Mouse (Mus musculus): ENCODE results near the gene Trim46.

Trim46 gene

DNA sequence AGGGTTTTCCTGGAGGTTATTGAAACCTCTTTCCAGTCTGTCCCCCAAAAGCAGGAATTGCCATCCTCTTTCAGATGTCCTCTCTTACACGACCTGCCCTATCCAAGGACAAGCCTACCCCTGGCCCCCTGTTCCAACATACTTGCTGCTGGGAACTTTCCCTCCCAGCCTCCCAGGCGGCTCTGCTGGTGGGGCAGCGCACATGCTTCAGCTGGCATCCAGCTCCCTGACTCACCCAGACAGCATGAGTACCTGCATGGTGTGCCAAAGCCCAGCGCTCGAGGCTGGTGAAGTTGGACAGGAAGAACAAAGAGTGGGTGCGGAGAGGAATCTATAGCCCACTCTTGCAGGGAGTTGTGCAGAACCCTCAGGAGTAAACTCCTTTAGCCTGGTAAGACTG is 24.8 kb upstream of the Trim46 start:
- peak; percentile 88 for DNase-seq

DNA sequence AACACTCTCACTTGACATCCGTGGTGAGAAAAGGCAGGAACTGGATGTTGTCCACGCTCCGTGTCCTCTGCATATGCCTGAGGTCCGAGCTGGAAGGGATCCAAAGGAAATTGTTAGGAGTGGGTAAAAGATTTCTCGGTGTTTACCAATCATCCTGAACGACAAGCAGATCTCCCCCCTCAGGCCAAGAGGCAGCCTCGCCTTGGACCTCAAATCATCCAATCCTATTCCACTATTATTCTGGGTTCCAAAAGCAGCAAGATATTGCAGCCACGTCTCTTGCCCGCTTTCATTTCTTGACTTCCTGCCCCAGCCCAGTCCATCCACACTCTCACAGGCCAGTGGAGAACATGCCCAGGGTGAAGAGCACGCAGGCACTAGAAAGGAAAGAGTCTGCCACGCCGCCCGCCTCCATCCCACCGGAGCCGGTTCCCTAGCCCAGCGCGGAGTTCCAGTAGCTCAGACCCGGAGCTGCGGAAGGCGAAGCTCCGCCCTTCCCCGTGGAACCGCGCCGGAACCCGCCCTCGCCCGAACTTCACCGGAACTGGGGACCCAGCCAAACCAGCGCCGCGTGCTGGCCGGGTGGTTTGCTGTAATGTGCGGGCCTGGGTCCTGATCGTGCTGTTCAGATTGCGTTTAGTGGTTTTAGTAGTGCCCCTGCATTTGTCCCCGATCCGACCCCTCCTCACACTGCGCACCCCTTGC is 24.1 kb upstream of the Trim46 start, which contains the start of gene Slc50a1:
Gene Slc50a1 (minus strand): TSS at position 520 of the 705 bp plus-strand sequence.
- peak; percentile 76 for DNase-seq

DNA sequence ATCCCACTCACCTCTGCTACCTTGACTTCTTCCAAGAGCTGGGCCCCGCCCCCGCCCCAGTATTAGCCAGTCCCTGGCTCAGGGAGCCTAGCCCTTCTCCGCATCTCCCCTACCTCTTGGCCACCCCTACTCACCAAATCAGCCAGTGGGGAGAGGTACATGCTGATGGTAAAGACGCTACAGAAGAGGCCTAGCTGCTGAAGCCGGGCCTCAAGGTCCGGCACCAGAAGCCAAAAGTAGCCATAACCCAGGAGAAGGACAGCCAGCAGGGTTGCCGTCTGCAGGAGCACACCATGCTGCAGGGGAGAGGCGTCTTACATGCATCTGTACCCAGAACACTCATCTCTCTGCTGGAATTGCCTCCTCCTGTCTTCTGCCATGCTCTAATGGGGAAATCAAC is 22.8 kb upstream of the Trim46 start:
- DNase-seq = no peak

DNA sequence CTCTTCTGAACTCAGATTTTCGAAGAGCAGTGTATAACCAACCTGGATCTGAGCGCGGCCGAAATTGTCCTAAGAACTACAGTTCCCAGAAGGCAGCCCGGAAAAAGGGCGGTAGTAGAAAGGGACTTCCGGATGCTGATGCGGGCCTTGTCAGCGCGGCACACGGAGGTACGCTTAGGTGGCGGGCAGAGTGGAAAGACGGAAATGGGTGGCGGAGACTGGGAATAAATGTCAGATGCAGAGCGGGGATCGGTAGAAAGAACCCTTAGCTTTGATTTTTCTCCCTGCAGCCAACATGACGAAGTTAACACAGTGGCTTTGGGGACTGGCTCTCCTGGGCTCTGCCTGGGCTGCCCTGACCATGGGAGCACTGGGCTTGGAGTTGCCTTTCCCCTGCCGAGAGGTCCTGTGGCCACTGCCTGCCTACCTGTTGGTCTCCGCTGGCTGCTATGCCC is 20.4 kb upstream of the Trim46 start:
- DNase-seq = peak; percentile 84

DNA sequence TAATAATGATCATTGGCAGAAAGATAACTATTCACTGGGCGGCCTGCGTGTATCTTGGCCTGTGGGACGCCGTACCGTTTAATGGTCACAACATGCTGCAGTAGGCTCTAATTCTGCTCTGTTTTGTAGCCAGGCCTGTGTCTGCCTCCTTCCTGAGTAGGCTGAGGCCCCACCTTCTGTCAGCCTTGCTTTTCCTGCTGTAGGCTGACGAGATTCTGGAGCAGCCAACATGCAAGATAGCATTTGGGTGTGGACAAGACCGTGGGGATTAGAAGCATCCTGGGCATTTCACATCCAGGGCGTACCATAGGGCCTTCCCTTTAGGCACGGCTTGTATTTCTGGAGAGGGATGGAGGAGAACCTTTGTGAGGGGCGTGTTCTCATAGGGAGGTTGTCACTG is 16.3 kb upstream of the Trim46 start:
- no peak for DNase-seq

DNA sequence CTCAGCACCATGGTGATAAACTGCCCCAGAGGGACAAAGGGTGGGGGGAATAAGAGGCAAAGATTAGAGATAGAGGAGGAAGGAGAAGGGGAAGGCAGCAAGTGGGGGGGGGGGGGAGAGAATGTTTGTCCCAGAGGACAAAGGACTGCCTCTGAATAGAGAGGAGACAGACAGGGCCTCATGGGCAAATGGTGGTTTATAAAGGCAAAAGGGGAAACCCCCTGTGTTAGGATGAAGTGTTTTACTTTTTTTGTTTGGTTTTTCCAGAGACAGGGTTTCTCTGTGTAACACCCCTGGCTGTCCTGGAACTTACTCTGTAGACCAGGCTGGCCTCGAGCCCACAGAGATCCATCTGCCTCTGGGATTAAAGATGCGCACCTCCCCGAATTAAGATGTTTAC is 14.1 kb upstream of the Trim46 start:
- no peak for DNase-seq

DNA sequence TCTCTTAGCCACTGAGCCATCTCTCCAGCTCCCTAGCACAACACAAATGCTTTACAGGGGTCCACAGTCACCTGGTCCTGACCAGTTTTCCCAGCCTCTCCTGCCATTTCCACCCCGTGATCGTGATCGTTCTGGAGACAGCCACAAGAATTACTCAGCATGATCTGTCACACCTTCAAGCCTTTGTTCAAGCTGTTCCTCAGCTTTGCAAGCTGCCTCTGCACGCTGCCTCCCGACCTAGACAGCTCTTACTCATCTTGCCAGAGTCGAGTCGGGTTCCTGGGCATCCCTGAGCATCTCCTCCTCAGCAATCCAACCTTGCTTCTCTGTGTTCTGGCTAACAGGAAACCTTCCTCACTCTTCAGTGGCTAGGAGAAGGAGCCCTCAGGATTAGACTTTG is 13.0 kb upstream of the Trim46 start, which contains the start of gene Dpm3:
Gene Dpm3 (plus strand): TSS at position 283 of the 400 bp plus-strand sequence.
- no peak for DNase-seq

DNA sequence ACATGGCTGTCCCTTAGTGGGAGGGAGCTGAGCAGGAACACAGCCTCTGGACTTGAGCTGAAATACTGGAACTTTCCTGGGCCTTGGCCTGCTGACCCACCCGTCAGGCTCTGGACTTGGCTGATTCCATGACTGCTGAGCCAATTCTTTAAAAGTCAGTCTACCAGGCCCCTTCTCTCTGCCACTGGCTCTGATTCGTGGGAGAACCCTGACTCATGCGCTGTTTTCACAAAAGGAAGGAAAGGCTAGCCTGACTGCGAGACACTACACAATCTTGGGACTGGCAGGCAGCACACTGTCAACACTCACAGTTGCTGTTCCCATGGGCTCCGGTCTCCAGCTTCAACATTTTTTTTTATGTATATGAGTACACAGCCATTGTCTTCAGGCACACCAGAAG is 10.1 kb upstream of the Trim46 start:
- DNase-seq = no peak

DNA sequence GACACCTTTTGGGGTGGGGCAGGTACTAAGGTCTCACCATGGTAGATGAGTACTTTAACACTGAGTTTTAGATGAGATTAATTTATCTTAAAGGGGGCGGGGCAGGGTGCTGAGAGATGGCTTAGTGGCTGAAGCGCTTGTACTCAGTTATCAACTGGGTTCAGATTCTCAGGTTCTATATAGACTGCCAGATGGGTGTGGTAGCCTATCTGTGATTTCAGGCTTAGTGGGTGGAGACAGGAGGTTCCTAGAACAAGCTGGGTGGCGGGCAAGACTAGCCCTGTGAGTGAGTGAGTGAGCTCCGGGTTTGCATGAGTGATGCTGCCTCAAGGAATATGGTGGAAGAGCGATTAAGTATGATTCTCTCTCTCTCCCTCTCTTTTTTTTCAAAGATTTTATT is 8.9 kb upstream of the Trim46 start:
- DNase-seq = no peak

DNA sequence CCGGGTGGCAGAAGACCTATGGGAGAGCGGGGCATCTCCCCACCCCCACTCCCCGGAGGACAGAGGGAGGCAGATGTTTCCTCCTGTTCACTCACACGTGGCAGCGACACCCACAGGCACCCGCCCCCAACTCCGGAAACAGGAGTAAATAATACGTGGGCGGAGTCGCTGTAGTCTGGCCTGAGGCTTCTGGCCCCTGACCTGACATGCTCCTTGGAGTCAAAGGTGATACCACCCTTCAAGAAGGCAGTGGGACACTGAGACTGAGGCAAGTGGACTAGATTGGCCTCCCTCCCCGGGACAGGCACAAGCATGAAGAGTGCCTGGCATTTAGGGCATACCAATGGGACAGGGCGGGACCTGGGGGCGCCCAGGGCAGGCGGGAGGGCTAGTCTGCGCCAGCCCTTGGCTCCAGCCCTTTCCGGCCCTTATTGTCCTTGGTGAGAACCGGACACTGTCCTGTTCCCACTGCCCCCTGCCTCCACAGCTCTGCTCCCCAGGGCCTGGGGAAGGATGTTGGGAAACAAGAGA is 5.3 kb upstream of the Trim46 start:
- no peak for DNase-seq

DNA sequence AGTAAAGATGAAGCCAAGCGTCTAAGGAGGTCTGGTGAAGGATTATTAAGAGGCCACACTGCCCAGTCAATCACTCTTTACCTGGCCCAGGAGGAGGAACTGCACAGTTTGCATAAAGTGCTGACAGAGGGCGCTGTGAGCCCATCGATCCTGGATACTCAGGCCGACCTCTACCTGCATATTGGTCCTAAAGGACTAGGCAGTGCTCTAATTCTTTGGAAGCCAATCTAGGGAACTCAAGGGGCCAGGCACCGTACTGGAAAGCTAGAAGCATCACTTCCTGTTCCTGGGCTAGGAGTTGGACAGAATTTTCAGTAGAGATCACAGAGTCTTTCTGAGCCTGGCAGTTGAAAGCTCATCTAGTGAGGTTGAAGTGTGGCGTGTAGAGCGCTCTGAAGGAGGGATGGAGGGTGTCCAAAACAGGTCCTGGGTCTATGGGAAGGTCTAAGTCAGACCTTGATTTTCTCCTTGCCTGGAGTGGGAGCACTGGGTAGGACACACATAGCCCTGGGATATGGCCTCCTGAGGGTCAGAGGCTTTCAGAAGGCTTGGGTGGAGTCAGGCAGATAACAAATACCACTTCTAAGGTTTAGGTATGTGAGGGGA is 4.4 kb upstream of the Trim46 start:
- DNase-seq = no peak

DNA sequence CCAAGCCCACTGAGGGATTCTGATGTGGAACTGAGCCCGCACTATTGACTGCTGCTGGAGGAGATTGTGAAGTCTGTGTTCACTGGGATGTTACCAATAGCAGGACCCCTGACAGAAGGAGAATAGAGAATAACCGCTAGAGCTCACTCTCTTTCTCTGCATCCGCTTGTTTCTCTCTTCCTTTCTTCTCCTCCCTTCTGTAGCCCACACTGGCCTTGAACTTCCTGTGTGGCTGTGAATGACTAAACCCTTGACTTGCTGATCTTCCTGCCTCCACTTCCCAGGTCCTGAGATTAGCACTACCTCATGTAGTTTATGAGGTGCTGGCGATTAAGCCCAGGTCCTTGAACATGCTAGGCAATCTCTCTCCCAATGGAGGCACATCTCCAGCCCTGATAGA is 1.4 kb upstream of the Trim46 start:
- DNase-seq = no peak

DNA sequence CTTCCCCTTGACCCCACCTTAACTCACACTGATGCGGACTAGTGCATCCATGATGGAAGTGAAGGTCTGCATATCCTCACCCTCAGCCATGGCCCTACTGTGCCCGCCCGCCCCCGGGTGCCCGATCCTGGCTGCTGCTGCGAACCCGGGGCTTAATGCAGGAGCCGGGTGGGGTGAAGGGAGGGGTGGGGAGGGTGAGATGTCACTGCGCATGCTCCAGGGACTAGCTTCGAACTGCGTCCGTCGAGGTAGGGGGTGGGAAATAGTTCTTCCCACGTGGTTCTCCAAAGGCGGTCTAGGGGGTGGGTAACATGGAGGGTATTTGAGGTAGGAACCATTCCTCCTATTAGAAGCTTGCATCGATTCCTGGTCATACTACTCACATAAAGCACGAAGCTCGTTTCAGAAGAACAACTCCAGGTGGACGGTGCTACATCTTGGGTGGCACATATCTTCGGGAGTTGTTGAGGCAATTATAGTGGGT is 379 bp downstream of the Trim46 start, which contains the start of gene Krtcap2:
Gene Krtcap2 (plus strand): TSS at position 279 of the 484 bp plus-strand sequence.
- peak; percentile 80 for DNase-seq

DNA sequence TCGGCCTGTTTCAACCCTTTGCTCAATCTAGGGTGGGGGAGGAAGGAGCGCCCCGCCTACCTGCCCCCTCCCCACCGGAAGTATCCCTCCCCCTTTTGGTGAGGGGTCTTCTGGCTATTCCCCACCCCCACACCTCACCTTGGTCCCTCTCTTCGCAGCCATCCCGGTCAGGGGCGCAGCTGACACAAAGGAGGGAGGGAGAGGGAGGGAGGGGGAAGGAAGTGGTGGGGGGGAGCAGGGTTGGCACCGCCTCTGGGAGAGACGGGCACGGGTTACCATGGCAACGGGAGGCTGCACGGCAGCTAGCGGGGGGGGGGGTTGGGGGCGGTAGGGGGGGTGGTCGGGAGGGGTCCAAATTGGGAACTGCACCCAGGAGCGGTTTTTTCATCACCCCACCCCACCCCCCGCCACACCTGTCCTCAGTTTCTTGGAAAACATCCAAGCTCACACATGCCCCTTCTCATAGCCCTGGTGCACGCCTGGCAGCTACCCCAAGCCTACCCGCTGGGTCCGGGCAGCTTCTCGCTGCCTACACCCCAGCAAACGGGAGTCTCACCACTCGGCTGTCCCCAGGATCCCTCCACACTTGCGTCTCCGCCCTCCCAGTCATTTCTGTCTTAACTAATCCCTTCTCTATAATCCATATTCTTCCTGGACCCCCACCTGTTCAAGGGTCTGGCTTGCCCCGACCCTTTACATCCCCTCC is 974 bp downstream of the Trim46 start:
- peak; percentile 80 for DNase-seq

DNA sequence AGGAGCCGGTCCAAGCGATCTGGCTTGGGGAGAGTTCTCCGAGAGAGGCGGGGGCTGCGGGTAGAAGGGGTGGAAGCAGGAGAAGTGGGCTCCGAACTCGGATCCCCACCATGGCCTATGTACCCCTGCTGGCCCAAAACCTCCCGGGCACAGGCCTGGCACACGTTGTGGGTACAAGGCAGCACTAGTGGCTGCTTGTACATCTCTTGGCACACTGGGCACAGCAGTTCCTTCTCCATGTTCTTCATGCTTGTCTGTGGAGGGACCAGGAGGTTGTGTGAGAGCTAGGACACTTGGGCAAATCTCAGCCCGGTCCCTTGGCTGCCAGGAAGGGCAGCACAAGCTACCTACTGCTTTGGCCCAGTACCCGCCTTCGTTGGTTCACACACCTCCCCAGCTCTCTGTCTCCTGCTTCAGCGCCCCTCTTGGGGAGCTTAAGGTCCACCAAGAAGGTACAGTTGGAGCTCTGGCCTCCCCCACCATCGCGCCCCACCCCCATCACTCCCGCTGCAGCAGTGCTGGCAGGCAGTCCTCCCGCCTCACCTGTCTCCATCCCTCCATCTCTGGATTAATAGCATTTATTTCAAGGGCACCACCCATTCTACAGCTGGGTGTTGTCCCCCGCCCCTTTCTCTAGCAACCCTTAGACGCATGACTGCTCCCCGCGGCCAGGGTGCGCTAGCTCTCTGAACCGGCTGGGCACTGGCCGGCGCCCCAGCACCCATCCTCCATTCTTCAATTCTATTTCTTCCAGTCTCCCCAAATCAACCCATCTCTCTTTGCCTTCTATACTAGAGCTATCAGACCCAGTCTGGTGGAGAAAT is 1.7 kb downstream of the Trim46 start:
- no peak for DNase-seq

DNA sequence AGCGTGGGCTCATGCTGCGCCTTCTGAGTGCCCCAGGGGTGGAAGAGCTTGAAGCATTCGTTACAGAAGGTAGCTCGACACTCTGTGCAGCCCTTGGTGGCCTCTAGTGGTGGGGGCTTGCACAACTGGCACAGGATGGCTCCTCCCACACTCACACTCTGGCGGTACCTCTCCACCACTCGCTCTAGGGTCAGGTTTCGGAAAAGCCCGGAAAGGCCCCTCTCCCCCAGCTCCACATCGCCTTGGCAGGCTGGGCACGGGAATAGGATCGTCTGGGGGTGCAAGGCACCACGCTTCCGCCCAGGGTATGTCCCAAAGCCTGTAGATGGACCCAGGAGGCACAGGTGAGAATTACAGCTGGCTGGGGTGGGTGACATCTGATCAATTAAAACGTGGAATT is 2.5 kb downstream of the Trim46 start:
- no peak for DNase-seq

DNA sequence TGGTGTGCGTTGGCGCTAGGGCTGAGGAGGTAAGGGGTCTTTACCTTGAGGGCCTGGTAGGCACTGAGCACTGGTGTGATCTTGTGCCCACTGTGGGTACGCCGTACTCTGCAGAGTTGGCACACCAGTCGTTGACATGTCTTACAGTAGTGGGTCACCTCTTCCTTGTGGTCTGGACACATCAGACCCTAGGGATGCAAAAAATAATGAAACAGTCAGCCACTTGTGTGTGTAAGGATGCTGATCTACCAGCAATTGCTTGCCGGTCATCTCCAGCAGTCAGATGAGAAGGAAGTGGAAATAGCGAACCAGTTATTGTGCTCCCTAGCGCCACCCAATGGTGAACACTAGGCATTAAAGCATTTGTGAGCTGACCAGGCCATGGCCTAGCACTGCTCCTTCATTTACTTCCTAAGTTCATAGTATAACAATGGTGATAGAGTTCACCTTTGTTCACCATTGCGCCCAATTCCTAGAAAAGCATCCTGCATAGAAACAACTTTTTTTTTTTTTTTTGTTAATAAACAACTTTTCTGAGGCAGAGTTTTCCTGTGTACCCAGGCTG is 3.7 kb downstream of the Trim46 start:
- no peak for DNase-seq

DNA sequence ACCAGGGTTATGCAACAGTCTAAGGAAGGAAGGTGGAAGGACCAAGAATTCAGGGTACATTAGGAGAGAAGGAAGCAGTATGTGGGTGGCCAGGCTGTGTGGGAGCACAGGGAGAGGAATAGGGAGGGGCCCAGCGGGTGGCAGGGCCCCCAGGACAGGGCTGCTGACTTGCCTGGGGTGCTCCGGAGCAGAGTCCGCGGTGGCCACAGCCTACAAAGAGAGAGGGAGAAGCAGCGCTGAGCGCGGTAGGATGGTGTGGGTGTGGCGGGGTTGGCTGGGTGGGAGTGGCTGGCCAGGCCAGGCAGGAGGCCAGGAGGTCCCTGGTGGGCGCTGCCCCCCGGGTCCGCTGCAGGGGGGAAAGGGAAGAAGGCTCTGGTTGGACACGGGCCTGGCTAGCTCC is 7.6 kb downstream of the Trim46 start:
- DNase-seq = no peak

DNA sequence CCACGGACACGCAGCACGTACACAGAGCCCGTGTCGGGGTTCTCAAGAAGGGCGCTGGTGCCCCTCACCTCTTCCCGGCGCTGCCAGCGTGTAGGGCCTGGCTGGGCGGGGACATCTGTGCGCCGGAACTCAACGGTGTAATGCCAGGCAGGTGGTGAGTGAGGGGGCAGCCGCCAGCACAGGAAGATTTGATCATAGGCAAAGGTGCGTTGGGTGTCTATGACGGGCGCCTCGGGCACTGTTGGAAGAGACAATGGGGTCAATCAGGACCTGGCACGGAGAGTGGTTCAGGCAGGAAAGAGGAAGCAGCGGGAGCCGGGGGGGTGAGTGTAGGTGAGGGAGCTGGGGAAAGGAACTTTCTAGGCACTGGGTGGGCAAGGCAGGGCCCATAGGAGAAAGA is 8.4 kb downstream of the Trim46 start:
- no peak for DNase-seq

DNA sequence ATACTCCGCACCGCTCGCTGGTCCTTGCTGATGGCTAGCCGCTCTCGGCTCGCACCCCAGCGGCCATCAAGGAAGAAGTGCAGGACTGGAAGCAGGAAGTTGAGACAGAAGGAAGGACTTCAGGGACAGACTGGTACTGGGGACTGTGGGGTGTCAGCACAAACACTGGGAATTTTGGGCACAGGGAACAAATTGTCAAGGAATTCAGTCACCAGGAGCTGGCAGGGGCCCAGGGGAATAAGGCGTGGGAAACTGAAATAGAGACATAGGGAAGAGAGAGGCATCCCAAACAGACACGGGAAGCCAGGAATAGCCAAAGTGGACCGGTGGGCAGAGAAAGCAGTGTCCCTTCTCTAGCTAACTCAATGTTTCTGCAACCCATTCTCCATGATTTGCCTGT is 9.6 kb downstream of the Trim46 start:
- DNase-seq = no peak

DNA sequence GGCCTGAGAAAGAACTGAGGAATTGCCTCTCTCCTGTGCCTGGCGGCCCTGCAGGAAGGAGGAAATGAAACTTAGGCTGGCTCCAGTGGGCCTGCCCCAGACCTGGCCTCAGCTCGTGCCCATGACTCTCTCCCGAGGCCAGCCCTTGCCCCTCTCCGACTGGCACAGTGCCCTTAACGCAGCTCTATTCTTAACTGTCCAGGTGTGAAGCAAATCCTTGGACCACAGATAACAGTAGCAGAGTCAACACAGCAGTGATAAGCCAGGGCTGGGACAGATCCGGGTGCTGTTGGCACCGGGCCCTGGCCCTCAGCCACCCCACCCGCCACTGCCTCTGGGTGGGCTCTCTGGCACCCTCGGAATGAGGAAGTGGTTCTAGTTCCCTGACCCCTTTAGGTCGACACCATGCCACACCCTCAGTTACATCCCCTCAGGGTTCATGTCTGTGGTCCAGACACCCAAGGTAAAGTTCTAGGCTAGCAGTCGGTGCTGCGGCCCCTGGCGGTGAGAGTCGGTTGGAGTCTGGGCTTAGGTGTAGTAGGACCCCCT is 12.5 kb downstream of the Trim46 start:
- DNase-seq = no peak

DNA sequence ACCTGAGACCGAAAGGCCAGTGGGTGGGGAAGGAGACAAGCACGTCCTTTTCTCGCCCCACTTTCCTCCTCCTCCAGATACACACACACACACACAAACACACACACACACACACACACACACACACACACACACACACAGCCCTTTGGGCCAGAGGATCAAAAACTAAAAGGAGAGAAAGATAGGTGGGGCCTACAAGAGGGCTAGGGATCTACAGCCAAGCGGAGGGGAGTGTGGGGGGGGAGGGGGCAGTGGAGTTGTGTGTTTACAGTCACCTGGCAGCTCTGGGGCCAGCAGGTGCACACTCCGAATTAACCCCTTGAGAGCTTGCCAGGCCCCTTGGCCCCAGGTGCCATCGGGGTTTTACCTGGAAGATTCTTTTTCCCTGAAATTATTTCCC is 13.5 kb downstream of the Trim46 start:
- no peak for DNase-seq
